Mouse (Mus musculus) lung, adult 2 months (tissue): ENCODE measurements around the gene Fam81a.

Source experiments
- CTCF ChIP-seq: fragments of 200-500 bp; IDR thresholded peaks from 2 replicates; pipeline ENCODE4 v1.5.1; 2011; ENCODE audit warnings: mild to moderate bottlenecking, low read length, control low read depth; ENCODE audit not compliant: insufficient read depth
- POLR2A ChIP-seq: fragments of 200-500 bp; IDR thresholded peaks from 2 replicates; pipeline ENCODE4 v1.6.1; 2011; ENCODE audit warnings: low read depth, mild to moderate bottlenecking, control low read depth, low read length, borderline replicate concordance; ENCODE audit errors: extremely low read depth

GRCm38 (mm10) chr9:70109279-70109678 lies 33.1 kb downstream of the Fam81a start:
- TF ChIP-seq POLR2A (no peak), CTCF (peak; percentile 70)
